Mouse (Mus musculus) mesoderm, embryonic 11.5 days (tissue): ENCODE measurements at regions not wholly inside any gene's neighbourhood (a gene's known extent, or its start where the extent isn't known, plus 50 kb on each side); places are given as distances from the start of the nearest gene placed in this dataset.
"Not testable (repeated sequence)": the region's sequence is repeated elsewhere in the genome, so short reads cannot be mapped to it uniquely, and the experiment has no call there.

Source experiments
- DNase-seq: peaks from one replicate; pipeline ENCODE4 v3.0.0-alpha.2; 2012; ENCODE audit warnings: low read depth, low spot score

DNA sequence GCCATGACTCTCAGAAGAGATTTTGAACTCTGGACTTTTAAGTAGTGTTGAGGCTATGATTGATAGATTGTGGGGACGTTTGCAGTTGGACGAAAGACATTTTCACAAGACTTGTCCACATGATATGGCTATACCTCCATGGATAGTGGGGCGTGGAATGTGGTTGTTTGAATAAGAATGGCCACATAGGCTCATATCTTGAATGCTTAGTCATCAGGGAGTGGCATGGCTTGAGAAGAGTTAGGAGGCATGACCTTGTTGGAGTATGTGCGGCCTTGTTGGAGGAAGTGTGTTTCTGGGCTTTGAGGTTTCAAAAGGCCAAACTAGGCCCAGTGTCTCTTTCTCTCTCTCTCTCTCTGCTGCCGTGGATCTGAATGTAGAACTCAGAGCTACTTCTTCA is 204.7 kb upstream of the Pclo start:
- DNase-seq: no peak

DNA sequence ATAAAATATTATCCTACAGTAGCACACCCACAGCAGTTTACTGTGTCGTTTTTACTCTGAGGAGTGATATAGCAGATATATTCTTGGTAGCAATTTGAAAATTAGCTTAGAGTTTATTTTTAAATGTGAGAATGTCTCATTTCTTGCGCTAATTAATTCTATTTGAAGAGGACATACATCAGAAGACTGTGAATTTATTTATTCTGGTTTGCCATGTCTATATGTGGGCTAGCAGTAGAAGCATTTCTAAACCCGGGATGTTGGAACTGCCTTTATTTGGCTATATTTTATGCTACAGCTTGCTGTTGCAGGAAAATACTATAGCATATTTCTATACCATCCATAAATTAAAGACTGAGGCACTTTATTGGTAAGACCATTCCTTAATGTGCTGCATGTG is 203.0 kb upstream of the Pclo start:
- no peak for DNase-seq

DNA sequence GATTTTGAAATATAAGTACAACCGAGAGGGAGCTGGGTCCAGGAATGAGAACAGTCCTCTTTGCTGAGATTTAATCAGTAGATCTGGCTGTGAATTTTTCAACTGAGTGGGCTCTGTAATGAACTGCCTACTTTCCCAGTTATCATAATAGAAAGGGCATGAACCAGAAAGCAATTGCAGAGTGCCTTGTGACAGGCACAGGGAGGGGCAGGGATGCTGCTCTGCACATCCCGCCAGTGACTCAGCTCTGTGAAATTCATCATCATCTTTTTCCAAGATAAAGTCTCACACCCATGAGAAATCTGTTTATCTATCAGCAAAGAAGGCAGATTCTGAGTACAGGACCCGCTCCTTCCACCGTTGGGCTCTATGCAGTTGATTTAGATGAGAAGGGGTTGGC is 194.5 kb upstream of the Pclo start:
- DNase-seq: no peak

DNA sequence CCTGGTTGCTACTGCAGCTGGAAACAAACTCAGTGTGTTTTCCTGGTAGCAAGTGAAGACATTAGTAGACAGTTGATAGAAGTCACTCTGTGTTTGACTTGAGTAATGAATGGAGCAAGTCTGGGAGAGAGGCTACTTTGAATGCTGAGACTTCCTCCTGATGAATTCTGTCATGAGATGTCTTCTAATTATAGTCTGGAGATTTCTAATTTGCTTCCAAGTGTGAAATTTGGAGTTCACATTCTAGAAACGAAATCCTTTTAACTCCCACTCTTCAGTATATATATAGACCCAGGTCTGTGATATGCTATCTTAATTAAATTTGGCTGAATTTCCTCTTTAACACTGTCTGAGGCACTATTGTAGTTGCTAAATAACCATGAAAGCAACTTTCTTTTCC is 192.7 kb upstream of the Pclo start:
- DNase-seq: no peak

DNA sequence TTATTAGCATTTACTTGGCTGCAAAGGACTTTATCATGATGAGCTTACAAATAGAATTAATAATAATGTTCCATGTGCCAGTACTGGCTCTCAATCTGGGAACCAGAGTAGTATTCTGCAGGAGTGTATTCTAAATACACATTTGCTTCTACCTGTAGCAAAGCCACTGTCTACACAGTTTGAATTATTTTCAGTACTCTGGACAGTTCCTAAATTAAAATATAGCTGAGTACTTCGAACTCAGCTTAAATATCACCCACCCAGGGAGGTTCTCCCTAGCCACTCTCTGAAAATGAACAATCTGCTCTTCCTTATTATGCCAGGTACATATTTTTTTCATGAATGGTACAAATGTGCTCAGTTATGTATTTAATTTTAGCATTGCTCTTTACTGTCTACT is 154.3 kb upstream of the Pclo start:
- DNase-seq: peak; percentile 5

DNA sequence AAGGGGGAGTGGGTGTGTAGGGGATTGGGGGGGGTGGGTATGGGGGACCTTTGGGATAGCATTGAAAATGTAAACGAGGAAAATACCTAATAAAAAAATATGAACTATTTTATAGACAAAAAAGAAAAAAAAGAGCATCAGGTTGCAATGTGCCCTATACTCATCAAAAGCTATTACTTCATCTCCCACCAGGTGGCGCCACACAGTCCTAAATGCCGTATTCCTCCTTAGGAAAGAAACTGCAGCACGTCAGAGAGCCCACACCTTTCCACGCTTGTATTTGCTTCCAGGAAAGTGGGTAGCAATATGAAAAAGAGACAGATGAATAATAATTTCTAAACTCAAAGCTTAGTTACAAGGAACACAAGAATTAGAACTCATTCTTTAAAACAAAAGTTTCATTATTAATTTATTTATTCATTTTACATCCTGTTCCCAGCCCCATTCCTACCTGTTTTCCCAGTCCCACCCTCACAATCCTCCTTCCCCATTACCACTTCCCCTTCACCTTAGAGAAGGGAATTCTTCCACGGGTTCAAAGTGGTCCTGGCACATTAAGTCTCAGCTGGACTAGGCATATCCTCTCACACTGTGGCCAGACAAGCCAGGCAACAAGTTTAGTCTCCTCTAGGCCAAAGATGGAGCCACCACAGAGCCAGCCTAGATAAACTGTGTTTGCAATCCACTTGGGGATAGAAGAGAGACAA is 125.4 kb upstream of the Pclo start:
- DNase-seq: peak; percentile 68

DNA sequence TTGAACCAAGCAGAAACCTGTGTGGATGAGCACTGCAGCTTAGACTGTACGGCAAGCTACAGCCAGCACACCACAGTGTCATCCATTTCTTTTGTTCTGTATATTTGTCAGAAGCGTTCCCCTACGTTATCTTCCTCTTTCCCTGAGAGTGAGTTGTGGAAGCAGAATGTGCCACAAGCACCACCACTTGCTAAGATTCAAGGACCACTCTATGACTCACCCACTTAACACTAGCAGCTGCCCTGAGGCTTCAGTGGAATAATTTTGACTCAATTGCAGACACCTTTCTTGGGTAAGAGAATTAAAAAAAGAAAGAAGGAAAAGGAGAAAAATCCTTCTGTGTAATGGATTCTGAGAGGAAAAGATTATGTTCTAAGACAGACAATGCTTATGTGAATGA is 122.9 kb upstream of the Pclo start:
- DNase-seq: no peak

DNA sequence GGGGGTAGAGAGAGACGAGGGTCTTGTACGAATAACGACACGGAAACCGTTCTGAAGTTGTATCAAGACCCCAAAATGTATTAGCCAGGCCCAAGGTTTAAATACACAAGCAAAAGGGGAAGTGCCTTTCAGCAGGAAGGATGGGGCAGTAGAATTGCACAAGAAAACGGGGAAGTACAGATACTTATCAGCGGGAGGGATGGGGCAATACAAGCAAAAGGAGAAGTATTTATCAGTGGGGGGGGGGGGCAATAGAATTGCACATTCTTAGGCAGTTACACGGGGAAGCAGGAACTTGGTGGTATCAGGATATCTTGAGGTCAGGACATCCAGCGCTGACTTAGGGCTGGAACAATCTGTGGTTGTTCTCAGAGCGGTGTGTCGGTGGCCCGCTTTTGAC is 111.3 kb upstream of the Pclo start:
- DNase-seq: not testable (repeated sequence)

DNA sequence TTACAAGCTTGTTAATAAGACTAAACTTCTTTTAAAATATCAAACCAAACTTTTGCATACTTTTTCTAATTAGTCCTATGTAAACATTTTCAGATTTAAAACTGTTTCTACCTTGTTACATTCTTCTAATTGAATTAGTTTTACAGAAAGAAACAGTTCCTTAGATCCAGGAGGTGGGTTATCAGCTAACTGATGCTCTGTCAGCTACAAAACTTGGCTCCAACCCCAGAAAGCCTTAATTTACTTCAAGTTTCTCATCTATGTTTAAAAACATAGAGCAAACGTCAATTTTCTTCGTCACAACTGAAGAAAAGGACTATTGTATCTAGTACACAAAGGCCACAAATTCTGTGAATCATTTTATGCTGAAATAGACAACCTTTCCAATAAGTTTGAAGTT is 110.4 kb upstream of the Pclo start:
- no peak for DNase-seq

DNA sequence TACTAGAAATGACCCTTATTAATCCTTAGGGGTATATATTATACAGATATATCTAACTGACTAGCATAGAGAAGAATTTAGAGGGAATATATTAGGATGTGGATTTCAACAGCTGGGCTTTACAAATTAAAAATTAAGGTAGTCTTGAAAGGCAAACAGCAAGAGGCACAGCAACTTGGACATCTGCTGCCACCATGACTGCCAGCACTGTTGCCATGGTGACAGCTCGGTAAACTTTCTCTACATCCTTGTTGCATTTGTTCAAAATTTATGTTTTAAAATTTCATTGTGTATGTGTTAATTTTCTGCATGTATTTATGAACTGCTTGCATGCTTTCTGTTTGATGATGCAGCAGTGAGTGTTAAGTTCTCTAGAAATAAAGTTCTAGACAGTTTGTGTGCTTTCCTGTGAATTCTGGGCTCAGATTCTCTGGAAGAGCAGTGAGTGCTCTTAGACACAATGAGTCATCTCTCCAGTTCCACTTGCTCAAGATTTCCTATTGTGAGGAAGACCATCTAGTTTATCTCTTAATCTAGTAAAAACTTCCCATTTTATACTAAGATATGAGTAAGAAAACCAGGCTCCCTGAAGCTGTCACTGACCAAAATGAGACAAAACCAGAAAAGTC is 99.4 kb upstream of the Pclo start:
- DNase-seq: no peak

DNA sequence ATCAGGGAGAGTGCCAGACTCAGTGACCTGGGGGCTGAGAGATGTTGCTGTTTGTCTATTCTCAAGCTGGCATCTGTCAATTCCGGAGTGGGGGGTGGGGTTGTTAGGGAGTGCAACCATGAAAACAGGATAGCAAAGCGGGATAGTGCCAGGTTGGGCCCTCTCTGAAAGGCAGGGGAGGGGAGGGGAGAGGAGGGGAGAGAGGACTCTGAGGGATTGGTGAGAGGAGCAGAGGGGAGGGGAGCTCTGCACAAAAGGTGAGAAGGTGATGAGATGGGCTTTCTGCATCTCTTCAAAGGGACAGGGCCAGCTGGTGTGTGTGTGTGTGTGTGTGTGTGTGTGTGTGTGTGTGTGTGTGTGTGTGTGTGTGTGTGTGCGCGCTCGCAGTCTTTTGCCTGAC is 61.6 kb upstream of the Pclo start:
- peak; percentile 3 for DNase-seq
